Mouse (Mus musculus) mouse trophoblast stem cell (cell line): ENCODE measurements at regions not wholly inside any gene's neighbourhood (a gene's known extent, or its start where the extent isn't known, plus 50 kb on each side); places are given as distances from the start of the nearest gene placed in this dataset.

ENCODE experiments used
- in situ Hi-C, 2 experiments: fragments of 300-500 bp; cut with MseI, MboI; formaldehyde crosslinking; loops; 2 replicates in 1 of 2; 3 replicates in 1 of 2; pipeline ENCODE4 v1.15.1; 2025

GRCm38 (mm10) chr13:110580570-110580969 lies 185.7 kb downstream of the Plk2 start:
- in situ Hi-C loops = no loop called here

DNA sequence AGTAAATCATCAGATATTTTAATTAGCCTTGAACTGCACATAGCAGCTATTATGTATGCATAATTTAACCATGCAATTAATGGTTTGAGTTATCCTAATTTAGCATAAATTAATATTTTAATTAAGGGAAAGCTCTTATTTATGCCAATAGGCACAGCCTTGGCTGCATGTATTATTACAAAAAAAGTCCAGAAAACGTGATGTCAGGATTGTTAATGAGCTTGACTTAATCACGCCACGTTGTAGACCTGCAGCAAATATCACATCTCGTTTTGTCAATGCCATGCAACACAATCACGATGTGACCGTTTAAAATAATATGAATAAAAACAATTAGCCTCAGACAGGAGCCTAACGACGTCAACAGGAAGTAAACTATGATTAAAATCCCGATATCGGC lies 189.9 kb downstream of the Plk2 start:
- in situ Hi-C loops = no loop called here

DNA sequence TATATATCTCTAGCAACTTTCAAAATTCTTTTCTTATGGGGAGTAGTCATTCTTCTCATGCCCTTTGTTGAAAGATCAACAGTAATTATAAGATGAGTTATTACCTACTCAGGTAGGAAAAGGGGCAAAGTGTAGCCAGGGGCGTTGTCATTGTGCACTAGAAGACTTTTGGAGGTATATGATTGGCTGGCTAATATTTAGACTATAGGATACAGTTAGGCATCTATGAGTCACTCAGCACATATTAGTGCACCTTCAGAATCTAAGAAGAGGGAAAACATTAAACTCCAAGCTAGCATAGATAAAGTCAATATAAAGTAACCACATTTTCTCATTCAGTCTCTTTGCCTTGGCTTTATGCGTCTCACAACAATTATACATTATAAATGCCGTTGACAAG lies 199.8 kb downstream of the Plk2 start:
- in situ Hi-C loops = no loop called here

GRCm38 (mm10) chr13:110599666-110600065 lies 204.8 kb downstream of the Plk2 start:
- in situ Hi-C loops = no loop called here

DNA sequence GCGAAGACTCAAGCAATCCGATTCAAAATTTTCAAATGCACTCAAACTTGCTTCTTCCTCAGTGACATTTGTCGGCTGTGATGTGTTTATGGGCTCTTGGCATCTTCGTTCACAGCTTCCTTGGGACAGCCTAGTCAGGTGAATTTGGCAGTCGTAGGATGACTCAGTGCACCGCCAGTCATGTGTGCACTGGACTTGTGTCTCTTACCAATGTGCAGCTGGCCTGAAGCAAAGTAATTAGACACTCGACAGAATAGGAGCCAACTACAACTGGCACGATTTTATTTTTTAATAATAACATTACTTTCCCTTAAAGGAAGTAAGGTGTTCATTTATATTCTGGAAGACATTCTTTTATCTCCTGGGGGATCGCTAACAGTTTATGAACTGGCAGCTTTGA lies 205.5 kb downstream of the Plk2 start:
- in situ Hi-C loops = no loop called here

- in situ Hi-C loops = no loop called here
These were observed 206.5 kb downstream of the Plk2 start for GRCm38 (mm10) chr13:110601352-110601751.

GRCm38 (mm10) chr13:110601840-110602239 lies 207.0 kb downstream of the Plk2 start:
- in situ Hi-C loops = no loop called here

- in situ Hi-C loops = no loop called here
These were observed 208.0 kb downstream of the Plk2 start for GRCm38 (mm10) chr13:110602894-110603293.

GRCm38 (mm10) chr13:110619010-110619409 lies 224.2 kb downstream of the Plk2 start:
- in situ Hi-C loops = no loop called here

DNA sequence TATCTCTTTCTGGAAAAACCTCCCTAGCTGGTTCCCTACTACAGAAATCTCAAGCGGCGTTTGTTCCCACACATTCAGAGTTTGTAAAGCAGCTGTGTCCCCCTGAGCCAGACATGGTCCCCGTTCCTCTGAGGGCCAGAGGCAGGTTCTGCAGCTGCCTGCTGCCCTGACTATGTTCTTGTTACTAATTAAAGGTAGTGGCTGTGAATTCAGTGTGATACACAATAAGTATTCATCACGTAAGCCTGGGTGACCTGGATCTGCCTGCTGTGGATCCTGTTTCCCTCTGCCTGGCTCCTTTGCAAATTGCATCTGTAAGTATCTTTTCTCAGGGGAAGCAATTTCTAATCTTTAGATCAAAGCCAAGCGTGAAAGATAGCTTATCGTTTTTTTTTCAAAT lies 232.3 kb downstream of the Plk2 start:
- in situ Hi-C loops = no loop called here

GRCm38 (mm10) chr13:110627732-110628131 lies 232.9 kb downstream of the Plk2 start:
- in situ Hi-C loops = no loop called here

DNA sequence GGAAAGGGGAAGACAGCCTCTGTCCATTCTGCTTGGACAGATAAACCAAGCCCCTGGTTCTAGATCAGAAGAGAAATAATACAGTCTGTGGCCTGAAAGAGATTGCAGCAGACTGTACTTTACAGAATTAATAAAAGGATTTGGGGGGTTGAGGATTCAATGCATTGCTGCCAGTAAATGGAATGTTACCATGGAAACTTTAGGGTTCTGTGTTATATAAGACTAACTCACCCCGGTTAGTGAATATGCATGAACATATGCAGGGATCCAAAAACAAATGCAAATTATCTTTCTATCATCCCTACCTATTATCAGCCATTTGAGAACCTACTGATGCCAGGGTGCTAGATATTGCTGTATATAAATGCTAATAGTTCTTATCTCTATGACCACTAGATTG lies 233.4 kb downstream of the Plk2 start:
- in situ Hi-C loops = no loop called here

DNA sequence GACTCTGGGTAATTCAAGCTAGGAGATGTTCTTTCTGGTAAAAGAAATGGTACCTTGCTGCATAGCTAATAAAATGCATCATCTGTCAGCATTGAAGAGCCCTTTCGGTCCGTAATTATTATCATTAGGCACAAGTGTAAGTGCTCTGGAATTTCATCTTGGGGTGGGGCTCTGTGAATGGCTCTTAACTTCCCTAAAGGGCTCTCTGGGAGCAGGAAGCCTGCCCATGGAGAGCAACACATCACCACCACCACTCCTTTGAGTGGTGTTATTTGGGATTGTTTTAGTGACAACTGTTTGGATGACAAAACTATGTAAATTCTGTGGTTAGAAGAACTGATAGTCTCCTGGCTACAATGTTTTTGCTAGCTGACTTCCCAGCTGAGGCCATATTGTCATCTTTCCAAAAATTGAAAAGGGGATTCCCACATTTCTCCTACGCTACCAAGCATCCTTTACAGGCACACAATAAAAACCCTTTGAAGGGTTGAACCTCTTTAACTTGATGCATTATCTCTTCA lies 238.5 kb downstream of the Plk2 start:
- in situ Hi-C loops = no loop called here

DNA sequence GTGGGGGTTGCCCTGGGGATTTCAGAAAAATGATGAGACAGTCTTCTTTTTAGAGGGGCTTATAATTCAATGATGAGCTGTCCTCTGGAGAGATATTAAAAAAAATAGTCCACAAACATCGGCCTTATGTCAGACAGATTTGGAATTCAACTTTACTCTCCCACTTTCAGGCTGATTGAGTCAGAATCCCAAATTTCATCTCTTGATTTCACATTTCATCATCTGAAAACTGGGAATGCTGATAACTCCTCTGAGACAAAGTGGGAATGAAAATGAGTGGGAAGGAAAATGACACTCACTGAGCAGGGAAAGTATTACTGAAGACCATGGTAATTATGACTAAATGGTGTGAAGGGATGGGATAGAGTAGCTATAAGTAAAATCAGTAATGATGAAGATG lies 239.1 kb downstream of the Plk2 start:
- in situ Hi-C loops = no loop called here

- in situ Hi-C loops = no loop called here
These were observed 247.9 kb downstream of the Plk2 start for GRCm38 (mm10) chr13:110642792-110643191.

DNA sequence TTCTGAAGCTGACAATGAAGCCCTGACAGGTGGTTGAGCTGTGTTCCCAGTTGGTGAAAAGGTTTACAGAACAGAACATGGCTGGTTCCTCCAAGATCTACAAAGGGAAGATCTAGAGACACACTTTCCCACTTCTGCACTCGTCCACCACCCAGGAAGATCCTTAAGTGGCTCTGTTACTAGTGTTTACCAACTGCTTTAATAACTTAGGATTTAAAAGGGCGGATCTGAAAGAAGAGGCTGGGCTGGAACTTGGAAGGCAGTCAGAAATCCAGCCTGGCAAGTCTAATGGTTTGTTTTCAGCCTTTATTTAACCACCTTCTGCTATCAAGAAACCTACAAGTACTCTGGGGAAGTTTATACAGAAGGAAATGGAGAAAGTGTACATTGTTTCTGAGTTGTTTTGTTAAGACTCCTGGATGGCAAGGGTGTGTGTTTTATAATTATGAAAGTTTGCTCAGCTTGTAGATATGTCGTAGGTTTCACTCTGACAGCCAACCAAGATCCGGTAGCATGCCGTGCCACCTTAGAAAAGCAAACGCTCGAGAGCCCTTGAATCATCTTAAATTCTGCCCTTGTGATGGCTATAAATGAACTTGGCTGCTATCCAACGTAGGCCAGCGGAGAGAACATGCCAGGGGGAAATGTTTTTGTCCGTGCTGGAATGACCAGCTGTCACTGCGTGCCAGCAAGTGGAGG lies 248.5 kb downstream of the Plk2 start:
- in situ Hi-C loops = no loop called here

- in situ Hi-C loops = no loop called here
These were observed 249.0 kb downstream of the Plk2 start for GRCm38 (mm10) chr13:110643897-110644213.

- in situ Hi-C loops = no loop called here
These were observed 254.5 kb downstream of the Plk2 start for GRCm38 (mm10) chr13:110649378-110649777.

DNA sequence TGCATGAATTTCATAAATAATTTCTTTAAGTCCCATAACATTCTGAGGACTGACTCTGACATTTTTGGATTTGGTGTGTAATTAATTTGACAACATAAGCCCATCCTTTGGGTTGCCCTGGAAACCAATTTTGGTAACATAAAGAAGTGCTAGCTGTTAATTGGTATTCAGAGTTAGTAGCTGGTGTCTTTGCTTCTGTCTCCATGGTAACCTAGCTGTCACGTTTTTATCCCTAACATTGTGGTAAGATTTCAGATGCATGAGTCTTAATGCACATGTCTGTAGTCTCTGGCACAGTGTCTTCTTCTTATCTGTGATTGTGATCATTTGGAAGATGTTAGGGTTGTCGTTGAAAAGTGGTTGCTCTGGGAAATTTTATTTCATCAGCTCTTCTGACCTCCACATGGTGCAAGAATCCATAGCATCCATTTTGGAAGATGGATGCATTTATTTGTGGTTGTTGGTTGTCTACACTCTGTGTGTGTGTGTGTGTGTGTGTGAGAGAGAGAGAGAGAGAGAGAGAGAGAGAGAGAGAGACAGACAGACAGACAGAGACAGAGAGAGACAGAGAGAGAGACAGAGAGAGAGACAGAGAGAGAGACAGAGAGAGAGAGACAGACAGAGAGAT lies 255.1 kb downstream of the Plk2 start:
- in situ Hi-C loops = no loop called here

- in situ Hi-C loops = no loop called here
These were observed 257.4 kb downstream of the Plk2 start for GRCm38 (mm10) chr13:110652201-110652600.

GRCm38 (mm10) chr13:110665073-110665800 lies 270.4 kb downstream of the Plk2 start:
- in situ Hi-C loops = no loop called here

GRCm38 (mm10) chr13:110667276-110667956 lies 272.6 kb downstream of the Plk2 start:
- in situ Hi-C loops = no loop called here
